Mouse (Mus musculus) megakaryocyte, adult 5-6 weeks (primary cell): ENCODE measurements around the gene Ccnjl. TPM values are rescaled to one million over a fixed set of nuclear protein-coding genes. Genes with fewer than 3 reads are reported as not detected.
A peak's percentile ranks its signal among the peaks of the same experiment; 100 is the strongest.

Experiments
- ATAC-seq: 2 replicates; pipeline ENCODE4 v1.8.0; 2016; ENCODE audit warnings: mild to moderate bottlenecking, inconsistent platforms; ENCODE audit not compliant: poor library complexity, severe bottlenecking
- total RNA-seq, 2 experiments: library from RNA; stranded (forward) in 1 of 2; stranded (reverse) in 1 of 2; fragments of 153-499, 151-499 nt in 1 of 2; fragments of 221-1000, 200-1000 nt in 1 of 2; gene quantifications; 2 replicates each; pipeline versions ENCODE4 v1.2.3 to v1.2.4; 2015 to 2017

Ccnjl gene
- total RNA-seq (2015) (not detected in 2 replicates), total RNA-seq (2017) (not detected in 2 replicates)

DNA sequence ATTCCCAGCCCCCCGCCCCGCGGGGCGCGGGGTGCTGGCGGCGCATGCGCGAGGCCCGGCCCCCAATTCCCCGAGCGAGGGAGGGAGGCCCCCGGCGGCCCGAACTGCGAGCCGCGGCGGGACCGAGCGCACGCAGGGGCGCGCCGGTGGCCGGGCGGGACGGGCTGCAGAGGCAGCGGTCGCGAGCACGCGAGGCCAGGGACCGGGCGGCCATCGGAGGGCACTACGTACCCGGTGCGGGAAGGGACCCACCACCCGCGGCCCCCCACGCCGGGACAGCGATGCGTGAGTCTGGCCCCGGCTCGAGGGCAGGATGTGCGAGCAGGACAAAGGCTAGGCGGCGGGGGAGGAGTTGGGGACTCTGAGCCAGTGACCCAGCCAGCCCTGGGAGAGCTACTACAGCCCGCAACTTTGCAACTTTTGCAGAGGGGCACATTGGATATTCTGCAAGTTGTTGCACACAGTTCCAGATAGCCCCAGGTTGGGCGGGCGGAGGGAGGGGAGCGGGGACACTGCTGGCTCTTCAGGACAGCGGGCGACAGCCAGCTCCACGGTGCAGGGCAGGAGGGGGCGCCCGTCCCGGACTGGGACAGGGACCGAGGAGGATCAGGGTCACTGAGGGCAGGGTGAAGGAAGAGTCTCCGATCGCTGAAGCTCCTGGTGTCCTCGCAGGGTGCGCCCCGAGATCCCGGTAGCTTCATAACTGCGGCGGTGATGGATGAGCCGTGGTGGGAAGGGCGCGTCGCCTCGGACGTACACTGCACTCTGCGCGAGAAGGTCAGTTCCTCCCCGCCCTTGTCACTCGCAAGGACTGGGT is at the start of gene Ccnjl:
Gene Ccnjl (plus strand): TSS at position 102 of the 817 bp plus-strand sequence.
- ATAC-seq = peak; percentile 76

GRCm38 (mm10) chr11:43479376-43479775 is 49.2 kb upstream of the Ccnjl start:
- no peak for ATAC-seq

GRCm38 (mm10) chr11:43480561-43480960 is 48.0 kb upstream of the Ccnjl start:
- ATAC-seq = no peak

GRCm38 (mm10) chr11:43481672-43482522 is 46.7 kb upstream of the Ccnjl start:
- no peak for ATAC-seq

DNA sequence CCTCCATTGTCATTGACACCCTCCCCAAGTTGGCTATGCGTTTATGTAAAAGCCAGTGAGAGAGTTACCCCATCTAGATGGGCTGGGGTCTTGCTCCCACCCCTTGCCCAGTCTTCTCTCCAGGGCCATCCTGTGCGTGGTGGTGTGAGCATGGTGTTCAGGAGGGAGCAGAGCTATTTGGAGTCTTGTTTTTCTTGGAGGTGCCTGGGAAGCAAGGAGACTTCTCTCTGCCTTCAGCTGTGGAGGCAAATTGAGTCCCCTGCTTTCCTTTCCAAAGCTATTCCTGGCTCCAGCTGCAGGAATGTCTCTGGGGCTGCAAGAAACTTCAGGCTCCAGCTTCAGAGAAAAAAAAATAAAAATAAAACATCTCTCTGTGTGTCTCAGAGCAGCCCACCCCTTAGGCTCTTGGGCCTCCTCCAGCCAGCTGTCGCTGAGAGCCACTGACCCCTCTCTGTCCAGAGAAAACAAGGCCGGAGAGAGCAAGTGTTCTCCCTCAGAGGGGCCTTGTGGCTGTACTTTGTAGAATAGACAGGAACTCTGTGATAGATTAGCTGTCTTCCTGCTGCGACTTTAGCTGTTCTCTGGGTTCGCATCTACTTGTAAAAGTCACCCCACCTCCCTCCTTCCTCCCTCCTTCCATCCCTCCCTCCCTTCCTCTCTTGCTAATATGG is 45.3 kb upstream of the Ccnjl start:
- no peak for ATAC-seq

- ATAC-seq = no peak
These were observed 44.5 kb upstream of the Ccnjl start for GRCm38 (mm10) chr11:43484057-43484456.

DNA sequence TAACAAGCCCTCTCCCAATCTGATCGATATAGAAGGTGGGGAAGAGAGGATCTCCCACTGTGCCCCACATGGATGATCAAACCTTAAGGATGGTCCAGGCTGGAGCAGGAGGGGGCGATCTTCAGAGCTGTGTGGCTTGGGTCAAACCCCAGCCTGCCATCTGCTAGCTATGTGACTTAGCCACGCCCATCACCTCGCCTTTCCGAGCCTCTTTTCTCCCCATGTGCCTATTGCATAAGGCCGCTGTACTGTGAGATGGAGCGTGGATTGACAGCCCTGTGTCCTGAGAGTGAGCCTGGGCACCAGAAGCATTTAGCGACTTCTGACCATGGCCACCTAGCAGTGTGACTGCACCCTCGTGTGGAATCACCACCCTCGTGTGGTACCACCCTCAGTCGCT is 43.9 kb upstream of the Ccnjl start:
- no peak for ATAC-seq

DNA sequence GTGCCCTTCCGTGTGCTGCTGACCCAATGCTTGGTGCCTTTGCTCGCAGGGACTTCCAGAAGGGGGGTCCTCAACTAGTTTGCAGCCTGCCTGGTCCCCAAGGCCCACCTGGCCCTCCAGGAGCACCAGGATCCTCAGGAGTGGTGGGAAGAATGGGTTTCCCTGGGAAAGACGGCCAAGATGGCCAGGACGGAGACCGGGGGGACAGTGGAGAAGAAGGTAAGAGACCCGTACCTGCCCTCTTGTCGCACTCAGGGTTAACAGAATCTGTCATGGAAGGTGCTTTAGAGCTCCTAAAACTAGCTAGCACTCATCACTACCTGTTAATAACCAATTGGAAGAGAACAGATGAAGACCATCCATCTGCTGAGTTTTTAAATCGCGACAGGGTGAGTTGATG is 42.7 kb upstream of the Ccnjl start:
- no peak for ATAC-seq

DNA sequence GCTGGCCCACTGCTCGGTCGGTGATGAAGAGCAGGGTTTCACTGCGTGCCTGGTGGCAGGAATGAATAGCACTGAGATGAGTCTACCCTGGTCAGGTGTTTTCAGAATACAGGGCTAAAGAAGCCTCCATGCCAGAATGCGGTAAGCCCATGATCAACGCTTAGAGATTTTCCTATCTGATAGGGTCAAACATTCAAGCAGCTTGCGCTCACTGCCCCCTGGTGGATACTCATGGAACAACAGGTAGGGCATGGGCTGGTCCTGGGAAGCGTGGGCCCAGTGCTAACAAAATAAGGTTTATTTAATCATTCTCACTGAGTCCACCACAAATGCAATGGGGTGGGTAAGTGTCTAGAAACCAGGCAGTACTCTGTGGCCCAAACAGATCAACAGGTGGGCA is 35.9 kb upstream of the Ccnjl start:
- ATAC-seq = peak; percentile 82

- ATAC-seq = peak; percentile 79
These were observed 34.7 kb upstream of the Ccnjl start for GRCm38 (mm10) chr11:43493815-43494409.

- no peak for ATAC-seq
These were observed 33.5 kb upstream of the Ccnjl start for GRCm38 (mm10) chr11:43495037-43495436.

DNA sequence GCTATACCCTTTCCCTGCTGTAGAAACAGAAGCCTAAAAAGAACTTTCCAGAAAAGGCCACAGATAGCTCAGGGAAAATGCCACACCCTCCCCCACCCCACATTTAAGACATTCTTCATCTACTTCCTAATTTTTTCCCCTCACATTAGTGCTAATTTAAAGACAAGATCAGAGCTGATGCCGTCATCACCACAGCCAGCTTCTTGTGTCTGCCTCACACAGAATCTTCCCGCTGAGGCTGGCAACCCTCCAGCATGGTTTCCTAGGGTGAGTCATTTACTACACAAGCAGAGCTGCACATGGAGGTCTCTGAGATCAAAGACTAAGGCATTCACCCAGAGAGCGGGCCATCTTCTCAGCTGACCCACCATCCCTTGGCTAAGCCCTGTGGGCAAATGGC is 33.1 kb upstream of the Ccnjl start:
- no peak for ATAC-seq

DNA sequence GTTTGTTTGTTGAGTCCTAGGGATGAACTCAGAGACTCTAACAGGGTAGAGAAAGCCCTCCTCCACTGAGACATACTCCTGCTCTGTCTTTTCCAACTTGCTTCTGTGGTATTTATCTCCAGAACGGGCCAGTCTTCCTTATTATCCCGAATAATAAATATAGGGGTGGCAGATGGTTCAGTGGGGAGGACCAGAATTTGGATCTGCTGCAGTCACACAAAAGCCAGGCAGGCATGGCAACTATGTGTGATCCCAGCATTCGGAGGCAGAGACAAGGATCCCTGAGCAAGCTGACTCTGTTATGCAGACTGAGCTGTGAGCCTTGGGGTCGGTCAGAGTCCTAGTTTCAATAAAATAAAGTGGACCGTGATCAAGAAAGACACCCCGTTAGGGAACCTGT is 27.3 kb upstream of the Ccnjl start:
- no peak for ATAC-seq

DNA sequence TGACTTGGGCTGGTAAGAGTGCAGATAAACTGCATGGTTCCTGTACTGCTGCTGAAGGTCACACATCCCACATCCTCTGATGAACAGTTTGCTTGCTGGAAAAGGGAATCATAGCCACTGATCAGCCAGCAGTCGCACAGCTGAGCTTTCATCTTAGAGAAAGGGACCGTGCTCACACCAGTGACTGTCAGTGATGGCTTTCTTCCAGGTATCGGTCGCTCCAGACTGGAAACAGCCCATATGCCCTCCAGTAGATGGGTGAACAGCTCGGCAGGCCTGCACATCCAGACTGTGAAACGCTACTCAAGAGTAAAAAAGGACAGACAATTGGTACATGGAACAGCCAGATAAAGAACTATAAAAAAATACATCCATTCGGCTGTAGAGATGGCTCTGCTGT is 23.4 kb upstream of the Ccnjl start:
- no peak for ATAC-seq

GRCm38 (mm10) chr11:43507976-43508375 is 20.6 kb upstream of the Ccnjl start:
- ATAC-seq = no peak

DNA sequence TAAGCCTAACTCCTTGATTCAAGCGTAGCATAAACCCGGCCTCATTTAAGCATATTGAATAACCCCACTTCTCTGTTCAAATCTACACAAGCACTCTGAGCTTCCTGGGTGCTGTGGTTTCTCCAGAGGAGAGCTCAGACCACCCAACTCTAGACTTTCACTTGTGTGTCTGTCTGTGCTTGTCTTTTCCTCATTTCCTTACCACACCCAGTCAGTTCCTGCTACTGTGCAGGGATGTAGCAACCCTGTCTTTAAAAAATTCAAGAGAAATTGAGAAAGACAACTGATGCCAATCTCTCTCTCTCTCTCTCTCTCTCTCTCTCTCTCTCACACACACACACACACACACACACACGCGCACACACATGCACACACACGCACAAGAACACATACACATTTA is 18.7 kb upstream of the Ccnjl start:
- ATAC-seq = peak; percentile 57; the same call in 1 of the 2 replicates

DNA sequence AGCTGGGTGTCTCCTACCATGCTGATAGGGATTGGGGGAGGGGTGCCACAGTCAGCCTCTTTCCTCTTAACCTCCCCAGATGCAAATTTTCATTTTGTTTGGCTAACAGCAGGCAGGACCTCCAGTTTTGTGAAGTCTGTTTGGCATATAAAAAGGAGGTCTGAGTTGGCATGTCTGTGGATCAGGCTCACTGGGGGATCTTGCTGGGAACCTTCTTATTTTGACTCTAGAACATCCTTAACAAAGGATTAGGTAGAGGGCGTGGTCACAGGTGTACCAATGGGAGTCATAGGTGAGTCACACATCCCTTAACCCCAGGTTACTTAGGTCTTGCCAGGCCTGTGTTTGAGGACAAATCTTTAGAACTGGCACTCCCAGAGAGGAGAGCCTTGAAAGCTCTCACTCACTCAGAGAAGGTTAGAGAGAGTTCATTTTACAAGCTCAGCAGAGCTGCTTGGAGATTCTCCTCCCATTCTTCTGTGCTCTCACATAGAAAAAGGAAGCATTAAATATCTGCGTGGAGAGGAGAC is 15.9 kb upstream of the Ccnjl start:
- no peak for ATAC-seq

GRCm38 (mm10) chr11:43516344-43517021 is 12.1 kb upstream of the Ccnjl start:
- ATAC-seq = peak; percentile 82

- no peak for ATAC-seq
These were observed 10.9 kb upstream of the Ccnjl start for GRCm38 (mm10) chr11:43517641-43518040.

DNA sequence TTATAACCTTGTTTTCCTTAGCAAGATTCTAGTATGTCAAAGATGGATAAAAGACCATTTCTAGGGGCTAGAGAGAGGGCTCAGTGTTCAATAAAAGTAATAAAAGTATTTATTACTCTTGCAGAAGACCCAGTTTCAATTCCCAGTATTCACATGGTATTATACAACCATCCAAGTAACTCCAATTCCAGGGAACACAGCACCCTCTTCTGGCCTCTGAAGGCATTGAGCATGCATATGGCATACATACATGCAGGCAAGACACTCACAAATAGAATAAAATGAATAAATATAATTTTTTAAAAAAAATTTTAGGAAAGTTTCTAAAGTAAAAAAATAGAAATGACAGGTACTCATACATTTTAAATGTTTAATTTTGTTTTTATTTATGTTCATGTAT is 10.5 kb upstream of the Ccnjl start:
- ATAC-seq = no peak
